Mouse (Mus musculus): ENCODE results near the gene Ttc7b. TPM values are rescaled to one million over a fixed set of nuclear protein-coding genes. Genes with fewer than 3 reads are reported as not detected.

Ttc7b gene
- total RNA-seq, 2 experiments from 2014 or later = 2.1 to 6.5 TPM

GRCm38 (mm10) chr12:100265546-100266309 lies 254.9 kb downstream of the Ttc7b start:
- no peak for ATAC-seq (replicated peaks; ENCODE audit: low FRiP score, poor library complexity, severe bottlenecking)

GRCm38 (mm10) chr12:100264941-100265340 lies 255.7 kb downstream of the Ttc7b start:
- ATAC-seq (replicated peaks; ENCODE audit: low FRiP score, poor library complexity, severe bottlenecking) = no peak

- no peak for ATAC-seq (replicated peaks; ENCODE audit: low FRiP score, poor library complexity, severe bottlenecking)
Observed at GRCm38 (mm10) chr12:100262846-100263245, 257.8 kb downstream of the Ttc7b start.

- ATAC-seq (replicated peaks; ENCODE audit: low FRiP score, poor library complexity, severe bottlenecking) = no peak
Observed at GRCm38 (mm10) chr12:100261761-100262160, 258.9 kb downstream of the Ttc7b start.

- ATAC-seq (replicated peaks; ENCODE audit: low FRiP score, poor library complexity, severe bottlenecking) = no peak
Observed at GRCm38 (mm10) chr12:100260151-100260550, 260.5 kb downstream of the Ttc7b start.

- ATAC-seq (replicated peaks; ENCODE audit: low FRiP score, poor library complexity, severe bottlenecking) = no peak
Observed at GRCm38 (mm10) chr12:100257779-100258178, 262.8 kb downstream of the Ttc7b start.

GRCm38 (mm10) chr12:100255441-100255949 lies 265.1 kb downstream of the Ttc7b start:
- ATAC-seq (replicated peaks; ENCODE audit: low FRiP score, poor library complexity, severe bottlenecking) = no peak

GRCm38 (mm10) chr12:100254471-100254870 lies 266.2 kb downstream of the Ttc7b start:
- no peak for ATAC-seq (replicated peaks; ENCODE audit: low FRiP score, poor library complexity, severe bottlenecking)

Other genes starting within 250 kb of the Ttc7b start
- 7.5 and 11.9 TPM in 2 replicates for gene Rps6ka5, start 206.2 kb upstream of the Ttc7b start, total RNA-seq (2015; ENCODE audit: low replicate concordance)
- gene Rps6ka5, start 206.2 kb upstream of the Ttc7b start, total RNA-seq (2017; ENCODE audit: low replicate concordance) = 6.7 and 11.8 TPM in 2 replicates